Mouse (Mus musculus): Measurements from ENCODE around the gene Spns2. TPM values are rescaled to one million over a fixed set of nuclear protein-coding genes. Genes with fewer than 3 reads are reported as not detected.

The Spns2 gene
- polyA plus RNA-seq, 1 experiment from 2014 or later: 12.4 TPM

DNA sequence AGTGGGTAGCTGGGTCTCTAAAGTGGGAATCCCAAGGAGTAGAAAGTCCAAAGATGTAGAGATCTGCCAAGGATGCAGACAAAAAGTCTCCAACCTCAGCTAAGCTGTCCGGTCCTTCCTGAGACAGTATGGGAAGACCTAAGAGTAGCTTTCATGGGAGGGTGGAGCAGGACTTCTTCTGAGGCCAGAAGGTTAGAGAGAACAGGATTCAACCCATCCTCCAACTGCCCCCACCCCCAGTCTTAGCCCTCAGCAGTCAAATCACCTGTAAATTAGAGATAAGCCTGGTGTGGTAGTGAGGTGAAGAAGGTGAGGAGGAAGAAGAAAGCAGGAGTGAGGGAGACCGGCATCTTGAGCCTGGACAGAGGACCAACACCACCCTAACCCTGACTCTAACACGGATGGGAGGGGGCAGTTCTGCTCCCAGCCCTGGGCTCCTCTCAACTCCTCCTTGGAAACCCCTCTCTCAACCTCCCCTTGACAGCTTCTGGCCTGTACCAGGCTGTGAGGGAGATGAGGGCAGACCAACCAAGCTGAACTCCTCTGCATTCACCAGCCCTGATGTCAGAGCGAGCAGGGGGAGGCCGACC, 76.0 kb downstream of the Spns2 start:
- no peaks in the 10 kb centered on the region for H3K36me3 ChIP-seq (replicated peaks; ENCODE audit: control insufficient read depth, insufficient read depth)
- H3K27ac ChIP-seq: no peak overlapping the region
- DNase-seq (ENCODE audit: low spot score): no peak
- ATAC-seq (ENCODE audit: low FRiP score): no peak
- H3K4me2 ChIP-seq (replicated peaks): no peak overlapping the region
- H3K4me1 ChIP-seq (replicated peaks; ENCODE audit: control insufficient read depth, insufficient read depth, low read length): peaks cover 17% of the 10 kb centered on the region
- H3K9me3 ChIP-seq (ENCODE audit: control insufficient read depth, low read length): no peaks in the 10 kb centered on the region
- no peak overlapping the region for H3K9ac ChIP-seq
- H3K4me3 ChIP-seq (replicated peaks; ENCODE audit: low read length): no peak overlapping the region
- 66% methylated on average over 5 of the region's 5 CpGs for WGBS
- H3K27me3 ChIP-seq (ENCODE audit: control insufficient read depth, insufficient read depth, low read length): peaks cover 23% of the 10 kb centered on the region

DNA sequence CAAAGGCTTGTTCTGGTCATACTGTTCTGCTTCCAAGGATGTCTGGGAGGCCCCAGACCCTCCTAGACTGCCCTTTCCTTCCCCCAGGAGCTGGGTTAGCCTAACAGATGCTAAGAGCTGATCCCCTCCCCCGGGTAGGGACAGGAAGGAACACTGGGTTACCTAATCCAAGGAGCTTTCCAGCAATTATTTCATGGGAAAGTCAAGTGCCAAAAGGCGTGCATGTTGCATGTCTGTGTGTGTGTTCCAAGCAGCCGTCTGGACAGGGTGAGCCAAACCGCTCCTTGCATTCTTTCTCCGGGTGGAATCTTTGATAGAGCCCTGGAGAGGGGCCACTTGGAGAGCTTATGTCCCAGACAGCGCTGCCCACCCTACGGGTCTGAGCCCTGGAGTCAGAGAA, 76.7 kb downstream of the Spns2 start:
- H3K4me2 ChIP-seq (replicated peaks): no peak overlapping the region
- 81% methylated on average over 7 of the region's 7 CpGs for WGBS
- DNase-seq (ENCODE audit: low spot score) (no peak), ATAC-seq (ENCODE audit: low FRiP score) (no peak)
- H3K9ac ChIP-seq: no peak overlapping the region
- H3K27ac ChIP-seq: no peak overlapping the region
- H3K4me3 ChIP-seq (replicated peaks; ENCODE audit: low read length): no peak overlapping the region
- peaks cover 23% of the 10 kb centered on the region for H3K27me3 ChIP-seq (ENCODE audit: control insufficient read depth, insufficient read depth, low read length)
- no peaks in the 10 kb centered on the region for H3K9me3 ChIP-seq (ENCODE audit: control insufficient read depth, low read length)
- peaks cover 17% of the 10 kb centered on the region for H3K4me1 ChIP-seq (replicated peaks; ENCODE audit: control insufficient read depth, insufficient read depth, low read length)
- no peaks in the 10 kb centered on the region for H3K36me3 ChIP-seq (replicated peaks; ENCODE audit: control insufficient read depth, insufficient read depth)

DNA sequence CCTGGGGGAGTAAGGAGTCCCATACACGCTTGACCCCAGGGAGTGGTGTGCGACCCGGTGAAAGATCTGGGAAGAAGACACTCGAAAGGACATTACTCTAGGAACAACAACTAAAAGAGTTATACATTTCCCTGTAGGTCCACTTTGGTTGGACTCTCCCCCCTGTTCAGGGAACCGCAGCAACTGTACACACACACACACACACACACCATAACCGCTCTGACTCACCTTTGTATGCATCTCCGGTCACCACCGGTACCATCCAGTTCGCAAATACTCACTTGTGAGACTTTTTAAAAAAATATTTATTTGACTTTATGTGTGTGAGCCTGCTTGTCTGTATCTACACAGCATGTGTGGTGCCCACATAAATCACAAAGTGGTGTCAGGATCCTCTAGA, 77.8 kb downstream of the Spns2 start:
- H3K27me3 ChIP-seq (ENCODE audit: control insufficient read depth, insufficient read depth, low read length): peaks cover 23% of the 10 kb centered on the region
- peak overlapping the region; percentile 62 for H3K4me3 ChIP-seq (replicated peaks; ENCODE audit: low read length)

DNA sequence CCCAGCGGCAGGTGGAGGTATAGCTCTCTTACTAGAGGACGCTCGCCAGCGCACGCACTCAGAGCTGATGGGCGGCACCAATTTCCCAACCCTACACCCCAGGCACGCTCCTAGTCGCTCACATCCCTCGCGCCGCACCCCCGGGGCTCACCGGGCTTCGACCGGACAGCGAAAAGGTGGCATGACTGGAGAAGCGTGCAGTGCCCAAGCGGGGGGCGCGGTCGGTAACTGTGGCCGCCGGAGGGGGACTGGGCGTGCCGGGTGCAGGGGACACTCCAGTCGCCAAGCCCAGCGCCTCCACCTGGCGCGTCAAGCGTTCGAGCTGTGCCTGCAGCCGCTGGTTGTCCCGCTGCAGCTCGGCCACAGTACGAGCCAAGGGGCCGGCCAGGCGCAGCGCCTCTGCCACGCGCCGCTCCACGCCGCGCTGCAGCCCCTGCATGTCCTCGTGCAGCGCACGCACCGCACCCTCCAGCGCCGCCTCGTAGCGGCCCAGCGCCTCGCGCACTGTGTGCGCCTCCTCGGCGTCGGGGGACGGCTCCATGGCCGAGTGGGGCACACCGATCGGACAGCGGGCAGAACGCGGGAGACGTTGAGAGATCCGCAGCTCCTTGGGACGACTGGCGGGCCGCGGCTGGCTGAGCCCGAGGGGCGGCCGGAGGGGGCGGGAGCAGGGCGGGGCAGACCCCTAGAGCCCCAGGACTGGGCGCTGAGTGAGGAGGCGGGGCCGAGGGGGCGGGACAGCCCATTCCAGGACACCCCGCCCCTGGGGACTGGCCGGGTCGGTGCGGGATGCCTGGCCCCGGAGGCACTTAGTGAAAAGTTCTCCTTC, 78.4 kb downstream of the Spns2 start, which contains the start of gene Smtnl2:
TSS of gene Smtnl2 (minus strand) at position 621 of the 829 bp plus-strand sequence.
- peaks cover 23% of the 10 kb centered on the region for H3K27me3 ChIP-seq (ENCODE audit: control insufficient read depth, insufficient read depth, low read length)
- under 1% methylated on average over 83 of the region's 86 CpGs for WGBS
- peak within 1 kb of the TSS; percentile 99 for H3K4me2 ChIP-seq (replicated peaks)

More for the DNA sequence above, 77.8 kb downstream of the Spns2 start:
- no peak for ATAC-seq (ENCODE audit: low FRiP score)
- DNase-seq (ENCODE audit: low spot score): no peak
- 35% methylated on average over 9 of the region's 9 CpGs for WGBS
- Histone ChIP-seq H3K27ac (no peak overlapping the region), H3K9ac (peak overlapping the region; percentile 75), H3K4me1 (replicated peaks; ENCODE audit: control insufficient read depth, insufficient read depth, low read length) (peaks cover 17% of the 10 kb centered on the region), H3K4me2 (replicated peaks) (peak overlapping the region; percentile 99), H3K9me3 (ENCODE audit: control insufficient read depth, low read length) (no peaks in the 10 kb centered on the region), H3K36me3 (replicated peaks; ENCODE audit: control insufficient read depth, insufficient read depth) (no peaks in the 10 kb centered on the region)

DNA sequence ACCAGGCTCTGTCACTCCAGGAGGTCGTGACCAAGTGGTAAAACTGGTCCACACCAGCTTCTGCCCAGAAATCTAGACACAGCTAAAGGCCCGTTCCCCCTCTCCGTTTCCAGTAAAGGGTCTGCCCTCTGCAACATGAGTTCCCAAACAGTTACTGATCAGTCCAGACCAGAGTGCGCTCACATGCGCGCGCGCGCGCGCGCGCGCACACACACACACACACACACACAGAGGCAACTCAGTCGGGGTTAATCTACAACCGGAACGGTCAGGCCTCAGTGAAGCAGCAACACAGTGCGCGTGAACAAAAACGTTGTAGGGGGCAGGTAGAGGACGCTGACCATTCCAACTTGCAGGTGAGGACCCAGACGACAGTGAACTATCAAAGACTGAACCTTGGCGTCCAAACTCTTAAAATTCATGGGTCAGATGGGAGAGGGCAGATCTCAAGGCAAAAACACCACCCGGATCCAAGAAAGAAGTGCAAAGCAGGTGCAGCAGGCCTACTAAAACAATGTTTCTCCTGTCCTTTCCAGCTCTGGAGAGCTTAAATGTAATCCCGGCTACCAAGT, 79.1 kb downstream of the Spns2 start:
- Histone ChIP-seq H3K4me2 (replicated peaks) (peak overlapping the region; percentile 99), H3K4me3 (replicated peaks; ENCODE audit: low read length) (peak overlapping the region; percentile 62), H3K9ac (peak overlapping the region; percentile 75), H3K4me1 (replicated peaks; ENCODE audit: control insufficient read depth, insufficient read depth, low read length) (peaks cover 17% of the 10 kb centered on the region), H3K27ac (no peak overlapping the region), H3K36me3 (replicated peaks; ENCODE audit: control insufficient read depth, insufficient read depth) (no peaks in the 10 kb centered on the region), H3K9me3 (ENCODE audit: control insufficient read depth, low read length) (no peaks in the 10 kb centered on the region), H3K27me3 (ENCODE audit: control insufficient read depth, insufficient read depth, low read length) (peaks cover 23% of the 10 kb centered on the region)
- DNase-seq (ENCODE audit: low spot score) (peak; percentile 25), ATAC-seq (ENCODE audit: low FRiP score) (peak; percentile 29; the same call in 1 of the 2 replicates)
- WGBS: under 1% methylated on average over 25 of the region's 25 CpGs

More for the DNA sequence above, 78.4 kb downstream of the Spns2 start, which contains the start of gene Smtnl2:
- Histone ChIP-seq H3K27ac (no peak within 1 kb of the TSS), H3K4me3 (replicated peaks; ENCODE audit: low read length) (peak within 1 kb of the TSS; percentile 62), H3K4me1 (replicated peaks; ENCODE audit: control insufficient read depth, insufficient read depth, low read length) (peaks cover 17% of the 10 kb centered on the region), H3K9me3 (ENCODE audit: control insufficient read depth, low read length) (no peaks in the 10 kb centered on the region), H3K36me3 (replicated peaks; ENCODE audit: control insufficient read depth, insufficient read depth) (no peaks in the 10 kb centered on the region), H3K9ac (peak within 1 kb of the TSS; percentile 75)
- ATAC-seq (ENCODE audit: low FRiP score): peak; percentile 85
- DNase-seq (ENCODE audit: low spot score): peak; percentile 61

DNA sequence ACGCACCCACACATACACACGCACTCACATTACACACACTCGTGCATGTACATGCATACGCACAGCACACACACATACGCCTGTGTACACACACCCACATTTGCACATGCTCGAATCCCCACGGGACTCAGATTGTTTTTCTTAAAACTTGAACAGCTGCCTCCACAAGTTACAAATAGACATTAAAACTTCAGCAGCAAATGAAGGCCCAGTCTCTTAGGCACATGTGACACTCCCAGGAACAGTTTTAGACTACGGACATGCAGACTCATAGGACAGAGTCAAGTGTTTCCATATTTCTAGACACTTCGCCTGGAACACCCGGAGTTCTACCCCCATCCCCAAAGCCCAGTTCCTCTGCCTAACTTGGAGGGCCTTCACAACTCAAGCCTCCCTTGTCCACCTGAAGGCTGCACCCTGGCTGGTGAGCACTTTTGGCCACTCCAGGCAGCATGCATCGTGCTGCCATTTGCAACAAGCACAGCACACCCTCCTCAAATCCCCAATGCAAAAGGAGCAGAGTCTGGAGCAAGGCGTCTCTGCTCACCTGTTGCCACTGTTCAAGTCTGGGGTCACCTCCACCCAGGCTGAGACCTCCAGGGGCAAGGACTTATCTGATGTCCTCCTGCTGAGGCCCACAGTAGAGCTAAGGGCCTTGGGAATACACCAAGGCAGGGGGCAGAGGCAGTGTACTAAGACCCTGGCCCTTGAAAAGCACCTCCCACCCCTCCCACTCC, 79.9 kb downstream of the Spns2 start:
- ATAC-seq (ENCODE audit: low FRiP score) (no peak), DNase-seq (ENCODE audit: low spot score) (no peak)
- peaks cover 23% of the 10 kb centered on the region for H3K27me3 ChIP-seq (ENCODE audit: control insufficient read depth, insufficient read depth, low read length)
- 0 out of 2 replicates have a peak overlapping the region, but pooled peaks have one; percentile 11 for H3K4me2 ChIP-seq (replicated peaks)
- H3K27ac ChIP-seq: no peak overlapping the region
- peaks cover 17% of the 10 kb centered on the region for H3K4me1 ChIP-seq (replicated peaks; ENCODE audit: control insufficient read depth, insufficient read depth, low read length)
- no peak overlapping the region for H3K4me3 ChIP-seq (replicated peaks; ENCODE audit: low read length)
- no peaks in the 10 kb centered on the region for H3K9me3 ChIP-seq (ENCODE audit: control insufficient read depth, low read length)
- 76% methylated on average over 12 of the region's 12 CpGs for WGBS
- H3K9ac ChIP-seq: no peak overlapping the region
- H3K36me3 ChIP-seq (replicated peaks; ENCODE audit: control insufficient read depth, insufficient read depth): no peaks in the 10 kb centered on the region

DNA sequence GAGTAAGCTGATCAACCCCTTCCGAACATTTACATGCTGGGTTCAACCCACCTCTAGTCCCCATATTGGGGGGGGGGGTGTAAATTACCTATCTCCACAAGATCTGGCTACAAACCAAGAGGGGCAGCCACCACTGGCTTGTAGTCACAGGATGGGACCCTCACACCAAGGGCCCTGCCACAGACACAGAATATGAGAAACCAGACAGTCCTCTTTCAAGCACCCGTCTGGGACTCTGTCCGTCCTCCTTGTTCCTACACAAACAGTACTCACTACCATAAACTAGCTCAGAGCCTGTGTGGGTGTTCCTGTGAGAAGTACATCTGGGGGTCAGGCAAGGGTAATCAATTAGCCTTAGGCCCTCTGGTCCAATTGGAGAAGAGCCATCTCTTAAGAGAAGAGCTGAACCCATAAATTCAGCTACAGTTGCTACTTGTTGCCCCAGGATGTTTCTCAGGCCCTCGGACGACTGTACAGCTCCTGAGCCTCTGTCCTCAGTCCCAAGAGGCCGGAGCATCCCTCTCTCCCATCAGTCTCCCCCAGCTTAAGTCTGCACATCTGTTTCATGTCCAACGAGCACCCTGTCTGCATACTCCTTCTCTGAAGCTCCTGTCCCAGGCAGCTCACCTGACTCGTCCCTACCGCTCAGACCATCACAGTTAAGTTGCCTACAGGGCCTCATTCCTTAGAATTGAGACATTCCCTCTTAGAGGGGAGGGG, 81.1 kb downstream of the Spns2 start:
- Histone ChIP-seq H3K27ac (no peak overlapping the region), H3K4me3 (replicated peaks; ENCODE audit: low read length) (no peak overlapping the region), H3K9me3 (ENCODE audit: control insufficient read depth, low read length) (no peaks in the 10 kb centered on the region), H3K9ac (no peak overlapping the region), H3K4me1 (replicated peaks; ENCODE audit: control insufficient read depth, insufficient read depth, low read length) (peaks cover 17% of the 10 kb centered on the region), H3K4me2 (replicated peaks) (no peak overlapping the region), H3K27me3 (ENCODE audit: control insufficient read depth, insufficient read depth, low read length) (peaks cover 17% of the 10 kb centered on the region), H3K36me3 (replicated peaks; ENCODE audit: control insufficient read depth, insufficient read depth) (no peaks in the 10 kb centered on the region)
- ATAC-seq (ENCODE audit: low FRiP score): no peak
- DNase-seq (ENCODE audit: low spot score): no peak
- WGBS: 66% methylated on average over 9 of the region's 9 CpGs

DNA sequence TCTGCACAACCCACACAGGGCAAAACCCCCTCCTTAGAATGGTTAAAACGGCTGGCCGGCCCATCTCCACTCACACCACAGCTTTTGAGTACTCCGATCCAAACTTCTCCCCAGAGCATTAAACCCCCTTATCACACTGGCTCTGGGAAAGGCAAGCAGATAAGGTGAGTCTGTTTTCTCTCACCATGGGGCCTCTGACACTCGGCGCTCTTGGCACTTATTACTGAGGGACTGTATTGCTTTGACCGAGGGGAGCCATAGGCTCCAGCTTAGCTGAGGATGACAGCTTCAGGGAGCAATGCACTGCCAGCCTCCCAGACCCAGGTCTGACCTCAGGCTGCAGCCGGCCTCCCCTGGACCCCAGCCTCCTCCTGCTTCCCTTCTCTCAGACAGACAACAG, 82.1 kb downstream of the Spns2 start:
- ATAC-seq (ENCODE audit: low FRiP score): no peak
- Histone ChIP-seq H3K4me1 (replicated peaks; ENCODE audit: control insufficient read depth, insufficient read depth, low read length) (peaks cover 17% of the 10 kb centered on the region), H3K36me3 (replicated peaks; ENCODE audit: control insufficient read depth, insufficient read depth) (no peaks in the 10 kb centered on the region), H3K9me3 (ENCODE audit: control insufficient read depth, low read length) (no peaks in the 10 kb centered on the region), H3K9ac (no peak overlapping the region), H3K4me3 (replicated peaks; ENCODE audit: low read length) (no peak overlapping the region), H3K27me3 (ENCODE audit: control insufficient read depth, insufficient read depth, low read length) (peaks cover 12% of the 10 kb centered on the region), H3K4me2 (replicated peaks) (no peak overlapping the region), H3K27ac (no peak overlapping the region)
- WGBS: 20% methylated on average over 7 of the region's 7 CpGs
- DNase-seq (ENCODE audit: low spot score): no peak

All from hindbrain, embryonic 14.5 days (tissue).